Mouse (Mus musculus): ENCODE data around the gene Fam187b. TPM values are rescaled to one million over a fixed set of nuclear protein-coding genes. Genes with fewer than 3 reads are reported as not detected.

Gene Fam187b
- polyA plus RNA-seq, 1 experiment from 2014 or later: 1.4 TPM

DNA sequence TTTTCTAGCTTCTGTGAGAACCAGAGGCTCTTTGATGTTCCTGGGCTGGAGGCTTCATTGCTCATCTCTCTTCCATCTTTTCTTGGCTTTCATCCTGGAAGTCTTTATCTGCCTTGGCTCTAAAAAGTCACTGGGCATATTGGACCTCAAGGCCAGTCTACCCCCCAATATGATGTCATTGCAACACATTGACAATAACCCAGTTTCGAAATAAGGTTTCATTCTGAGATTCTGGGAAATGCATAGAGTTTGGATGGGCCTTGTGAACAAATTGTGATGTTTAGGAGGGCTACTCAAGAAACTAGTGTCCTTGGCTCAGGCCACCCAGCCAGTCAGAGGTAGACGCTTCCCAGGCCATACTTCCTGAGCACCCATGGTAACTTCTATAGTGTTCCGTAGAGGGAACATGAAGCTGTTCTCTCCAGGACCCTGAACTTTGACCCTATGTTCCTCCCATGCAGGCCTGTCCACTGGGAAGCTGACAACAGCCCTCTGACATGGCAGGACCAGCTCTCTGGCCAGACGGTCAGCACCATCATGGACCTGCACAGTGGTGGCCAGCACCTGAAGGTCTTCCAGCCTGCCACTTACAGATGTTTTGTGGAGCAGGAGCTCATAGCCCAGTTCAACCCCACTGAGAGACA is 15.1 kb downstream of the Fam187b start:
- WGBS: 84% methylated on average over 4 of the region's 4 CpGs
- Histone ChIP-seq H3K36me3 (no peaks in the 10 kb centered on the region), H3K4me3 (no peak overlapping the region), H3K4me1 (no peaks in the 10 kb centered on the region), H3K27ac (no peak overlapping the region), H3K27me3 (no peaks in the 10 kb centered on the region), H3K9me3 (no peaks in the 10 kb centered on the region), H3K4me2 (replicated peaks) (no peak overlapping the region), H3K9ac (no peak overlapping the region)
- ATAC-seq (ENCODE audit: insufficient number of reproducible peaks, insufficient read depth, low FRiP score, low TSS enrichment): no peak

DNA sequence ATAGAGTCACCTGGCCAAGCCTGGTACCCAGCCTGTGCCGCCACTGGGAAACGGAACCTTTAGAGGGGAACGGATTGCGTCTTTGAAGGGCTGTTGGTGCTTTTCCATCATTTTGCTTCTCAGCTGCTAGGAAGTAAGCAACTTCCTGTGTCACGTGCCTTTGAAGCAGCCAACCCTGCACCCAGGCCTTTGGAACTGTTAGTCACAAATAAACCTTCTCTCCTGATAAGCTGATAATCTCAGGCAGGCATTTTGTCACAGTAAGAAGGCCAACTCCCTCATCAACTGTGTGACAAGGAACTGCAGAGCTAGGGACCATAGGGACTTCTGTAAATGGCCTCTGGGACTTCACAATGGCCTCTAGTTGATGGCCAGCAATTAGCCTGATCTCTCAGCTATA is 18.6 kb downstream of the Fam187b start:
- H3K9me3 ChIP-seq: peaks cover 6% of the 10 kb centered on the region; the same call in 1 of the 2 replicates
- 81% methylated on average over 5 of the region's 5 CpGs for WGBS
- H3K4me3 ChIP-seq: no peak overlapping the region
- no peaks in the 10 kb centered on the region for H3K4me1 ChIP-seq
- no peak overlapping the region for H3K9ac ChIP-seq
- no peaks in the 10 kb centered on the region for H3K27me3 ChIP-seq
- no peak overlapping the region for H3K27ac ChIP-seq
- ATAC-seq (ENCODE audit: insufficient number of reproducible peaks, insufficient read depth, low FRiP score, low TSS enrichment): no peak
- H3K36me3 ChIP-seq: no peaks in the 10 kb centered on the region
- no peak overlapping the region for H3K4me2 ChIP-seq (replicated peaks)

- Histone ChIP-seq H3K27me3 (no peaks in the 10 kb centered on the region), H3K4me1 (no peaks in the 10 kb centered on the region), H3K27ac (no peak overlapping the region), H3K4me2 (replicated peaks) (no peak overlapping the region), H3K36me3 (no peaks in the 10 kb centered on the region), H3K9ac (no peak overlapping the region), H3K4me3 (no peak overlapping the region), H3K9me3 (peaks cover 6% of the 10 kb centered on the region; the same call in 1 of the 2 replicates)
- 77% methylated on average over 5 of the region's 5 CpGs for WGBS
- ATAC-seq (ENCODE audit: insufficient number of reproducible peaks, insufficient read depth, low FRiP score, low TSS enrichment): no peak
These were observed 20.4 kb downstream of the Fam187b start for GRCm38 (mm10) chr7:30993986-30994385.

DNA sequence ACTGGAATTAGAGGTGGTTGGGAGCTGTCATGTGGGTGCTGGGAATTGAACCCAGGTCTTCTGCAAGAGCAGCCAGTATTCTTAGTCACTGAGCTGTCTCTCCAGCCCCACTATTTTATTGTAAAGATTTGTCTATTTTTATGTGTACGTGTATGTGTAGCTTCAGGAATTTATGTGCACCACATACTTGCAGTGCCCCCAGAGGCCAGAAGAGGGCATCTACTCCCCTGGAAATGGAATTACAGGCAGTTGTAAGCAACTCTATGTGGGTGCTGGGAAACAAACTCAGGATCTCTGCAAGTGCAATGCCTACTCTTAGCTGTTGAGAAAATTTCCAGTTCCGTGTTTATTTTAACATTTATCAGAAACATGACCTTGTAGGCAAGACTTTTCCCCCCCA is 22.9 kb downstream of the Fam187b start:
- WGBS: 93% methylated on average over 2 of the region's 2 CpGs
- Histone ChIP-seq H3K4me2 (replicated peaks) (no peak overlapping the region), H3K27ac (no peak overlapping the region), H3K27me3 (no peaks in the 10 kb centered on the region), H3K4me1 (peaks cover 12% of the 10 kb centered on the region), H3K9ac (no peak overlapping the region), H3K36me3 (no peaks in the 10 kb centered on the region), H3K9me3 (peaks cover 6% of the 10 kb centered on the region; the same call in 1 of the 2 replicates), H3K4me3 (no peak overlapping the region)
- ATAC-seq (ENCODE audit: insufficient number of reproducible peaks, insufficient read depth, low FRiP score, low TSS enrichment): no peak

DNA sequence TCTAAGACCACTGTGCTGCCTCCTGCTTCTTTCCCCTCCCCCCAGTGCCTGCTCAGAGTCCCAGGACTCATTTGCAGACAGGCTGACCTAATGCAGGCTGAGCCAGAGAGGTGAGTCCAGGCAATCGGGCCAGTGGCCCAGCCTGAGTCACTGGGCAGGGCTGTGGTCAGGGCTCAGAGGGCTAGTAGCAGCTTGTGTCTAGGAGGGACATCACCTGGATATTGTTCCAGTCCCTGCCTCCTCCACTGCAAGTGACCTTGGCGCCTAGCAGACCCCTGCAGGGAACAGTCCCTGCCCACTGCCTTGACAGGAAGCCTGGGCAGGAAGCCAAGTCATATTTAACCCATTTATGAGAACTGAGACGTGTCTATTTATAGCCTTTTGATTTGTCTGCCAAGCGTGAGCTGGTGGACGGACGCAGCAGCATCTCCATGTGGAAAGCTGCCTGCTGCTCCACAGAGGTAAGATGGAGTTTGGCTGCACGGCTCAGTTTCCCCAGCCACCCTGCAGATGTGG is 27.0 kb downstream of the Fam187b start:
- Histone ChIP-seq H3K9ac (no peak overlapping the region), H3K9me3 (peaks cover 6% of the 10 kb centered on the region; the same call in 1 of the 2 replicates), H3K4me1 (peaks cover 12% of the 10 kb centered on the region), H3K4me3 (no peak overlapping the region), H3K27ac (0 out of 2 replicates have a peak overlapping the region, but pooled peaks have one; percentile 41), H3K36me3 (no peaks in the 10 kb centered on the region), H3K4me2 (replicated peaks) (0 out of 2 replicates have a peak overlapping the region, but pooled peaks have one; percentile 1), H3K27me3 (no peaks in the 10 kb centered on the region)
- peak; percentile 68 for ATAC-seq (ENCODE audit: insufficient number of reproducible peaks, insufficient read depth, low FRiP score, low TSS enrichment)
- 22% methylated on average over 7 of the region's 7 CpGs for WGBS

DNA sequence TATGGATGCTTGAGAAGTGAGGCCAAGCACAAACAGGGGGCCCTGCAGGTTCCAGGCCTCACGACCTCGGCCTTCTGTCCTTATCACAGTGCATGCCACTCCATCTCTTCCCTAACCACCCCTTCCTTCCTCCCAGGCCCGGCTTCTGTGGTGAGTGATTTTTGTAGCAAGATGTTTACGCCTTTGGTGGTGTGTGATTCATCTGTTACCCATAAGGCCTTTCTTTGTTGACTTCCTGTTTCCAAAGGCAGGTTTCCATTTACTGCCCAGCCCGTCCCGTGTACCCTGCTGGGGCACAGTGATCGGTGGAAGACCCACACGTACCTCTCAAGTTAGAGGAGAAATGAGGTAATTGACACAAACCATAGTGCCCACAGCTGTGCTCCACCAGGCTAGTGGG is 29.1 kb downstream of the Fam187b start:
- WGBS: 75% methylated on average over 8 of the region's 8 CpGs
- Histone ChIP-seq H3K27ac (no peak overlapping the region), H3K9ac (no peak overlapping the region), H3K27me3 (no peaks in the 10 kb centered on the region), H3K9me3 (no peaks in the 10 kb centered on the region), H3K4me1 (peaks cover 12% of the 10 kb centered on the region), H3K36me3 (no peaks in the 10 kb centered on the region), H3K4me2 (replicated peaks) (no peak overlapping the region), H3K4me3 (no peak overlapping the region)
- ATAC-seq (ENCODE audit: insufficient number of reproducible peaks, insufficient read depth, low FRiP score, low TSS enrichment): no peak

DNA sequence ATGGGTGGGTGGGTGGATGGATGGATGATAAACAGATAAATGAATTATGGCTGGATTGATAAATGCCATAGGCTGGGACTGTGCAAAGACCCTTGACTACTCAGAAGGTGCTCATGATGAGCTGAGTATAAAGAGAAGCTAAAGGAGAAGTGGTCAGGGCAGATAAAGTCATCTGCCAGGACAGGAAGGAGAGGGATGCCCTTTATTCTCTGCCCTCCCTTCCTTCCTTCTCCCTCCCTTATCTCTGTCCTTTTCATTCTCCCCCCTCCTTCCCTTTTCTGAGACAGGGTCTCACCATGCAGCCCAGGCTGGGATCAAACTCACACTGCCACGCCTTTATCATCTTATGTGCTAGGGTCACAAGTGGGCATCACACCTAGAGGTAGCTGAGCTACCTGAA is 34.2 kb downstream of the Fam187b start:
- H3K4me1 ChIP-seq: no peaks in the 10 kb centered on the region
- no peaks in the 10 kb centered on the region for H3K36me3 ChIP-seq
- no peak overlapping the region for H3K9ac ChIP-seq
- 76% methylated on average over 1 of the region's 1 CpGs for WGBS
- no peak overlapping the region for H3K27ac ChIP-seq
- H3K9me3 ChIP-seq: no peaks in the 10 kb centered on the region
- ATAC-seq (ENCODE audit: insufficient number of reproducible peaks, insufficient read depth, low FRiP score, low TSS enrichment): no peak
- no peak overlapping the region for H3K4me3 ChIP-seq
- no peak overlapping the region for H3K4me2 ChIP-seq (replicated peaks)
- H3K27me3 ChIP-seq: no peaks in the 10 kb centered on the region

DNA sequence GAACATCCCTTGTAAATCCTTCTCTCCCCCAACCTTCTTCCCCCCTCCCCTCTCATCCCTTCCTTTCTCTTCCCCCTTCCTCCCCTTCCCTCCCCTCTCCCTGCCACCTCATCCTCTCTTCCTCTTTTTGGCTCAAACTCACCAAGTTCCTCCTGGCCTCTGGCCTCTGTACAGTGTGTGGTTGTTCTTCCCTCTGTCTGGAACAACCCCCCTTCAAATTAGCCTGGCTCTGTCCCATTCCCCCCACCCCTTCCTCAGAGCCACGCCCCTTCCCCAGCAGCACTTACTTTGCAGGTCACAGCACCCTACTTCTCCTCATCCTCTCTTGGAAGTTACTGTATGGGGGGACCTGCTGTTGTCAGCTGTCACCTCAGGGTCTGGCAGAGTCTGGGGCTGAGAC is 34.6 kb downstream of the Fam187b start:
- Histone ChIP-seq H3K4me2 (replicated peaks) (no peak overlapping the region), H3K36me3 (no peaks in the 10 kb centered on the region), H3K9me3 (no peaks in the 10 kb centered on the region), H3K4me3 (no peak overlapping the region), H3K27ac (no peak overlapping the region), H3K9ac (no peak overlapping the region), H3K27me3 (no peaks in the 10 kb centered on the region), H3K4me1 (no peaks in the 10 kb centered on the region)
- ATAC-seq (ENCODE audit: insufficient number of reproducible peaks, insufficient read depth, low FRiP score, low TSS enrichment): no peak
- WGBS: 52% methylated on average over 1 of the region's 1 CpGs

GRCm38 (mm10) chr7:31008889-31009288 is 35.3 kb downstream of the Fam187b start:
- H3K27me3 ChIP-seq: no peaks in the 10 kb centered on the region
- no peaks in the 10 kb centered on the region for H3K4me1 ChIP-seq
- no peaks in the 10 kb centered on the region for H3K36me3 ChIP-seq
- ATAC-seq (ENCODE audit: insufficient number of reproducible peaks, insufficient read depth, low FRiP score, low TSS enrichment): no peak
- 73% methylated on average over 3 of the region's 3 CpGs for WGBS
- H3K9me3 ChIP-seq: no peaks in the 10 kb centered on the region
- H3K27ac ChIP-seq: no peak overlapping the region
- H3K9ac ChIP-seq: no peak overlapping the region
- no peak overlapping the region for H3K4me3 ChIP-seq
- no peak overlapping the region for H3K4me2 ChIP-seq (replicated peaks)

DNA sequence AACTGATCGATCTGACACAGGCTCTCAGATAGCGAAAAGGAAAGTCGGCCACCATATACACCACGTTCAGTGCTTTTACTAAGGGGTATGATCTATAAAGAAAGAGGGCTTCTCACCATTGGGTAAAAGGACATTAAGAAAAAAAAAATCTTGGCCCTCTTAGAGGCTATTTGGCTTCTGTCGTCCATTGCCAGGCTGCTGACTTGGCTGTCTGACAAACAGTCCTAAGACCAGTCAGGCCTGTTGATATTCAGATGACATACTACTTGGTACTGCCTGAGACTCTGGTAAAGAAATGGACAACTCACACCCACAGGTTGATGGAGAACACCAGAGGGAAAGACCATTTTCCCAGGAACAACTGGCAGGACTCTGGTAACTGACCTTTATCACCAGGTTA is 39.4 kb downstream of the Fam187b start:
- Histone ChIP-seq H3K9me3 (no peaks in the 10 kb centered on the region), H3K4me3 (no peak overlapping the region), H3K4me1 (peaks cover 15% of the 10 kb centered on the region), H3K9ac (no peak overlapping the region), H3K27ac (no peak overlapping the region), H3K4me2 (replicated peaks) (no peak overlapping the region), H3K36me3 (no peaks in the 10 kb centered on the region), H3K27me3 (no peaks in the 10 kb centered on the region)
- ATAC-seq (ENCODE audit: insufficient number of reproducible peaks, insufficient read depth, low FRiP score, low TSS enrichment): no peak
- WGBS: 83% methylated on average over 5 of the region's 5 CpGs

- Histone ChIP-seq H3K9ac (no peak overlapping the region), H3K27me3 (no peaks in the 10 kb centered on the region), H3K36me3 (no peaks in the 10 kb centered on the region), H3K4me1 (peaks cover 15% of the 10 kb centered on the region), H3K4me3 (no peak overlapping the region), H3K27ac (peak overlapping the region; percentile 64), H3K9me3 (no peaks in the 10 kb centered on the region), H3K4me2 (replicated peaks) (peak overlapping the region; percentile 15; the same call in 1 of the 2 replicates)
- ATAC-seq (ENCODE audit: insufficient number of reproducible peaks, insufficient read depth, low FRiP score, low TSS enrichment): peak; percentile 86
- 33% methylated on average over 10 of the region's 10 CpGs for WGBS
These were observed 43.7 kb downstream of the Fam187b start for GRCm38 (mm10) chr7:31017104-31017901.

GRCm38 (mm10) chr7:31028609-31029008 is 55.0 kb downstream of the Fam187b start:
- Histone ChIP-seq H3K9me3 (no peaks in the 10 kb centered on the region), H3K27me3 (no peaks in the 10 kb centered on the region), H3K27ac (no peak overlapping the region), H3K4me1 (no peaks in the 10 kb centered on the region), H3K36me3 (no peaks in the 10 kb centered on the region), H3K4me3 (no peak overlapping the region), H3K4me2 (replicated peaks) (no peak overlapping the region), H3K9ac (no peak overlapping the region)
- no peak for ATAC-seq (ENCODE audit: insufficient number of reproducible peaks, insufficient read depth, low FRiP score, low TSS enrichment)
- WGBS: 73% methylated on average over 8 of the region's 8 CpGs

All from embryonic facial prominence, embryonic 12.5 days (tissue).